Mouse (Mus musculus) hindbrain, embryonic 11.5 days (tissue): ENCODE results near the gene Syne1. TPM values are rescaled to one million over a fixed set of nuclear protein-coding genes. Genes with fewer than 3 reads are reported as not detected.
"Not testable (repeated sequence)": the region's sequence is repeated elsewhere in the genome, so short reads cannot be mapped to it uniquely, and the experiment has no call there.

ENCODE experiments used
- ATAC-seq: fragments of 200-750 bp; cut with Nextera tagmentation; 2 replicates; pipeline ENCODE4 v1.8.0; 2017; ENCODE audit warnings: mild to moderate bottlenecking, moderate TSS enrichment, moderate library complexity; ENCODE audit not compliant: low FRiP score
- DNase-seq: peaks from one replicate; pipeline ENCODE4 v3.0.0-alpha.2; 2015; ENCODE audit warnings: low spot score
- H3K27ac ChIP-seq: fragments of 300-500 bp; sonication (generic); 2 replicates; pipeline ENCODE4 v1.5.1; 2014; ENCODE audit warnings: mild to moderate bottlenecking, low read depth, low read length
- H3K27me3 ChIP-seq: fragments of 300-500 bp; sonication (generic); 2 replicates; pipeline ENCODE4 v1.6.1; 2014; ENCODE audit warnings: mild to moderate bottlenecking, low read length, moderate library complexity, mixed read lengths; ENCODE audit not compliant: control insufficient read depth, insufficient read depth
- H3K36me3 ChIP-seq: fragments of 300-500 bp; sonication (generic); 2 replicates; pipeline ENCODE4 v1.6.1; 2014; ENCODE audit warnings: mild to moderate bottlenecking, low read length, moderate library complexity, mixed read lengths; ENCODE audit not compliant: control insufficient read depth, insufficient read depth
- H3K4me1 ChIP-seq: fragments of 300-500 bp; sonication (generic); replicated peaks from 2 replicates; pipeline ENCODE4 v1.6.1; 2014; ENCODE audit warnings: low read length, mixed read lengths; ENCODE audit not compliant: control insufficient read depth, insufficient read depth
- H3K4me2 ChIP-seq: fragments of 300-500 bp; sonication (generic); replicated peaks from 2 replicates; pipeline ENCODE4 v1.6.1; 2014; ENCODE audit warnings: mild to moderate bottlenecking, low read depth, low read length
- H3K4me3 ChIP-seq: fragments of 300-500 bp; sonication (generic); 2 replicates; pipeline ENCODE4 v1.5.1; 2014; ENCODE audit warnings: low read depth, low read length
- H3K9ac ChIP-seq: fragments of 300-500 bp; sonication (generic); 2 replicates; pipeline ENCODE4 v1.6.1; 2014; ENCODE audit warnings: low read depth, low read length
- H3K9me3 ChIP-seq: fragments of 300-500 bp; sonication (generic); 2 replicates; pipeline ENCODE4 v1.6.1; 2016; ENCODE audit warnings: low read length; ENCODE audit not compliant: control insufficient read depth
- WGBS: fragments of 180-500 bp; shearing (Covaris S2); extraction: QIAGEN DNeasy Blood & Tissue Kit; methylation state at CpG from one replicate; pipeline ENCODE4 v1.1.7; 2014; 5-methylcytosine and 5-hydroxymethylcytosine counted together
- polyA plus RNA-seq: library from polyadenylated mRNA; unstranded; fragments of >200 nt; fragmentation: Nextera tagmentation; extraction: Ambion mirVana; gene quantifications from 2 replicates; pipeline ENCODE4 v1.2.1, GENCODE M21; 2014

Gene Syne1
- polyA plus RNA-seq, 1 experiment from 2014 or later = 6.3 TPM

DNA sequence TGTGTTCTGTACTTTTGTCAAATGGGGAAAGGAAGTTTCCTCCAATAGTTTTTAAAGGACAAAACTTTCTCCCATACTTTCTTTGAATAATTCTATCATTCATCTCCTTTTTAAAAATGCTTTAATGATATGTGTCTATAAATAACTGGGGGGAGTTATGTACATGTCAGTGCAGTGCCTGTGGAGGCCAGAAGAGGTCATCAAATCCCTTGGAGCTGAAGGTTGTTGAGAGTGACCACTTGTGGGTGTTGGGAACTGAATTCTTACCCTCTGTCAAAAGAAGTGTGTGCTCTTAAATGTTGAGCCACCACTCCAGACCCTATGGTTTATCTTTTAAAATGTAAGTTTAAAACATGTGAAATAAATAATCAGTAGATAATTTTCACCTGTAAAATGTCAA, 39.0 kb downstream of the Syne1 start:
- Histone ChIP-seq H3K27me3 (no peaks in the 10 kb centered on the region), H3K4me3 (no peak overlapping the region), H3K9ac (no peak overlapping the region), H3K4me2 (no peak overlapping the region), H3K36me3 (no peaks in the 10 kb centered on the region), H3K9me3 (no peaks in the 10 kb centered on the region), H3K4me1 (no peaks in the 10 kb centered on the region), H3K27ac (no peak overlapping the region)
- DNase-seq = no peak
- no peak for ATAC-seq

DNA sequence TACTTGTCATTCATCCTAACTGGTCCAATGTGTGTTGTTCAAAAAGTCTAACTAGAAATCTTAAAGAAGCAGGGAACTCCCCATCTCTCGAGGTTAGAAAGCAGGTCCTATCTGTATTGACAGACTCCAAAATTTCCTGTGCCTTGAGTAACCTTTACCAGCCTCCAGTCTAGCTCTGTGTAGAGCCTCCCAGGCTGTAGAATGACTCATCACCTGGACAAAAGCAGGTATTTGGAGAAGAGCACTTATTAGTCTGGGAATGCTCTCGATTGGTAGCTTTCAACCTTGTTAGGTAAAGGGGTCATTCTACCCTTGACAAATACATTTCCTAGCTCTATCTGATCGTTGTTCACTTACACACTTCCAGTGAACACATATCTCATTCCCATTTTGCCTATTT, 39.9 kb downstream of the Syne1 start:
- no peak for ATAC-seq
- no peak overlapping the region for H3K4me3 ChIP-seq
- 83% methylated on average over 3 of the region's 3 CpGs for WGBS

DNA sequence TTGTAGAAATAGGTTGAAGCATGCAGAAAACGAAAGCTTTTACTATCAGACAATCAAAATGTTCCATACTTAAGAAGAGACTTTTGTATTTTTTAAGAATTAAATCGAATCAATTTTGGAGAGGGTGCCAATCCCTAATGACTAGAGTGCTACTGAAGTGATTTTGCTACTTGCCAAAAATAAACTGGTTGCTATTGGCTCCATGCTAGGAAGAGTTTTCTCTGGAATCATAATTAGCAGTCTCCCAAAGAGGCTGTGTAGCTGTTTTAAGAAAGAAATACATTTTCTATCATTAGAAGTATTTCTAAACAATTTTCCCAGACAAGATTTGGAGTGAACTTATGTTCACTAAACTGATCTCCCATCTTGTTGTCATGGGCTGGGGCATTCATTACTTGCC, 43.8 kb downstream of the Syne1 start:
- ATAC-seq (no peak), DNase-seq (no peak)
- Histone ChIP-seq H3K4me2 (no peak overlapping the region), H3K27me3 (no peaks in the 10 kb centered on the region), H3K36me3 (no peaks in the 10 kb centered on the region), H3K9me3 (no peaks in the 10 kb centered on the region), H3K9ac (no peak overlapping the region), H3K4me1 (no peaks in the 10 kb centered on the region), H3K4me3 (no peak overlapping the region), H3K27ac (no peak overlapping the region)
- 87% methylated on average over 2 of the region's 2 CpGs for WGBS

More for the DNA sequence above, 39.9 kb downstream of the Syne1 start:
- Histone ChIP-seq H3K9ac (no peak overlapping the region), H3K27me3 (no peaks in the 10 kb centered on the region), H3K9me3 (no peaks in the 10 kb centered on the region), H3K36me3 (no peaks in the 10 kb centered on the region), H3K4me2 (no peak overlapping the region), H3K27ac (no peak overlapping the region), H3K4me1 (no peaks in the 10 kb centered on the region)
- DNase-seq = no peak

DNA sequence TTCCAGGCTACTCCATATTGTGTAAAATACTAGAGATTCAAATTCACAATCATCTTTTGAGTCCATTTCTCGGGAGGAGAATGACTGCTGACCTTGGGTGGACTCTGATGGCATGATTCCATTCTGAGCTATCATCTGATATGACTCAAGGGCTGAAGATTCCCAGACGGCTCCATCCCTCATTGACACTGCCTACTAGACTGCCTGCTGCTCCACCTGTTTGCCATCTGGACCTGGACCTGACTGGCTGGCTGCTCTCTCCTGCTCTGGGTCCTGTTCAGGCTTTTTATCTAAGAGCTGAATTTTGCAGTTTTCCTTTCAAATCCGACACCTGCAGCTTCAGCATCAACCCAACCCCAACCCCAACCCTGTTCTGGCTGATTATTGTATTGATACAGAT, 46.5 kb downstream of the Syne1 start:
- DNase-seq = no peak
- no peak overlapping the region for H3K9ac ChIP-seq
- WGBS = 64% methylated on average over 3 of the region's 3 CpGs
- H3K27me3 ChIP-seq = no peaks in the 10 kb centered on the region
- no peaks in the 10 kb centered on the region for H3K36me3 ChIP-seq
- H3K4me2 ChIP-seq = no peak overlapping the region
- no peak overlapping the region for H3K4me3 ChIP-seq
- no peak for ATAC-seq
- no peak overlapping the region for H3K27ac ChIP-seq
- H3K4me1 ChIP-seq = no peaks in the 10 kb centered on the region
- H3K9me3 ChIP-seq = no peaks in the 10 kb centered on the region

DNA sequence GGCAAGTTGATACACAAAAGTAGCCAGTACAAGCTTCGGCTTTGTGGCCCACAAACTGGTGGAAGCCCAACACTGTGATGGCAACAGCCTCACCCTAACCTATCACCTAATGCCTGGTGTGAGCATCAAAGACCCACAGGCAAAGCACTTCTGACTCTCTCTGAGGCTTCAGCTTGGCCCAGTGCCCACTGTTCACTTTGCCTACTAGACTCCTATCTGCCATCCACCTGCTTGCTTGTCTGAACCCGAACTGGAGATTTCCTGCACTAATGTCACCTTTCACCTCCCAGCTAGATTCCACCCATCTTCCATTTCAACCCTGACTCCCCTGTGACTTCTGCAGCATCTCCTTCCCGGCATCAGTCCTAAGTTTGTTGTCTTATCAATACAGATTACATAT, 47.4 kb downstream of the Syne1 start:
- no peak for DNase-seq
- Histone ChIP-seq H3K9me3 (no peaks in the 10 kb centered on the region), H3K4me3 (no peak overlapping the region), H3K27ac (no peak overlapping the region), H3K27me3 (no peaks in the 10 kb centered on the region), H3K4me1 (no peaks in the 10 kb centered on the region), H3K4me2 (no peak overlapping the region), H3K36me3 (no peaks in the 10 kb centered on the region), H3K9ac (no peak overlapping the region)
- WGBS = 83% methylated on average over 3 of the region's 3 CpGs
- no peak for ATAC-seq

DNA sequence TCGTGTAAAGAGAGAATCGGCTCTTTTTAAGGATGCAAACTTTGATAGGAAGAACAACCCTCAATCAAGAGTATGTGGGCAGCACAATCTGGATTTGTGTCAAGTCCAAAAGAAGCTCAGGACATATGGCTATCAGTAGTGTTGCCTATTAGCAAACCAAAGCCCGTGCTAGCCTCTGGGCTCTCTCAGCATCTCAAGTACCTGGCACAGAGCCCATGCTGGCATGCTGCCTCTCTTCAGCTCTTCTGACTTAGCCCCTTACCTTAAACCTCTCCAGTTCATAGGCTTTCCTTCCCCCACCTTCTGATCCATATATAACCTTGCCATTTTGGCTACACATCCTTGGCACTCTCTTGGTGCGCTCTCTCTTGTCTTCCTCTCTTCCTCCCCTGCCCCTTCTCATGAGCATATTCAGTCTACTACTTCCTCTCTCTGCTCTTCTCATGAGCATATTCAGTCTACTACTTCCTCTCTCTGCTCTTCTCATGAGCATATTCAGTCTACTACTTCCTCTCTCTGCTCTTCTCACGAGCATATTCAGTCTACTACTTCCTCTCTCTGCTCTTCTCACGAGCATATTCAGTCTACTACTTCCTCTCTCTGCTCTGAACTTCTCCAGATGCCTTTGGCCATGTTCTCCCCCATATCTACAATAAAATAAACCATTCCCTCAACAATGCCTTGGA, 51.5 kb downstream of the Syne1 start:
- not testable (repeated sequence) for DNase-seq, H3K4me1 ChIP-seq, H3K4me3 ChIP-seq, H3K36me3 ChIP-seq, H3K9ac ChIP-seq, H3K27me3 ChIP-seq, H3K27ac ChIP-seq, ATAC-seq, H3K9me3 ChIP-seq, H3K4me2 ChIP-seq
- 85% methylated on average over 6 of the region's 6 CpGs for WGBS

DNA sequence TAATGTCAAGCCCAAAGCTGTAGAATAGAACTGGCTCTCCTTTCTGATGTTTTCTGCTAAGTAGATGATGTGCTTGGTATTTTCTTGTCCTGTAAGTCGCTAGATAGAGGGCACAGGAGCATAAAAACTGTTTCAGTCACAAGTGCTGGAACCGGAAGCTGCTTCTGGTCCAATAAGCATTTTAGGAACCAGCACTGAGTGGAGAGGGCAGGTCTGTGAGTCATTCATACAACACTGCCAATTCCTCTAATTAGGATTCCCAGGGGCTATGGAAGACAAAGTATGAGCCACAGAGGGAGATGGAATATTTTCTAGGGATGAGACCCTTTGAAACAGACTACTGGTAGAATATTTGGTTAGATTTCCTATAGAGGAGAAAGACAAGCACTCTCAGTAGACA, 53.4 kb downstream of the Syne1 start:
- H3K36me3 ChIP-seq = no peaks in the 10 kb centered on the region
- no peak for DNase-seq
- no peaks in the 10 kb centered on the region for H3K9me3 ChIP-seq
- no peak for ATAC-seq
- H3K4me3 ChIP-seq = no peak overlapping the region
- no peak overlapping the region for H3K9ac ChIP-seq
- no peaks in the 10 kb centered on the region for H3K4me1 ChIP-seq
- no peak overlapping the region for H3K4me2 ChIP-seq
- no peaks in the 10 kb centered on the region for H3K27me3 ChIP-seq
- no peak overlapping the region for H3K27ac ChIP-seq
- WGBS = 79% methylated on average over 2 of the region's 2 CpGs

DNA sequence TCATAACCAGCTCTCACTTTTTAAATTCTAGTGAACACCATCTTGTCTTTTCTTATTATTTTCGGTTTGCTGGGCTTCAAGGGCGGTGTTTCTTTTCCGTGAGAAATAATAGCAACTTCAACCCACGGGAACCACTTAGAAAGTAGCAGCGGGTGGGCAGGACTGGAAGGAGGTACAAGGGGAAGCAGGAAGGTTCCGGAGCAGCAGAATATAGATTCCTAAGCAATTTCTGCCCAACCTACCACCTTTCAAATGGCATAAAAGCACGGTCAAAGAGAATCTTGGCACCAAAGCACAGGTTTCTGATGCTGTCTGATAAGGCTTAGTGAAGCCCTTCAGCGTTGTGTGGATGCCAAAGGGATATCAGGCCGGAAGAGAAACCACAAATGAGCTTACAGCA, 60.2 kb downstream of the Syne1 start:
- no peak overlapping the region for H3K9ac ChIP-seq
- 90% methylated on average over 9 of the region's 9 CpGs for WGBS
- H3K36me3 ChIP-seq = no peaks in the 10 kb centered on the region
- DNase-seq (no peak), ATAC-seq (no peak)
- no peaks in the 10 kb centered on the region for H3K9me3 ChIP-seq
- no peaks in the 10 kb centered on the region for H3K27me3 ChIP-seq
- no peak overlapping the region for H3K4me2 ChIP-seq
- H3K4me1 ChIP-seq = no peaks in the 10 kb centered on the region
- H3K27ac ChIP-seq = no peak overlapping the region
- no peak overlapping the region for H3K4me3 ChIP-seq

DNA sequence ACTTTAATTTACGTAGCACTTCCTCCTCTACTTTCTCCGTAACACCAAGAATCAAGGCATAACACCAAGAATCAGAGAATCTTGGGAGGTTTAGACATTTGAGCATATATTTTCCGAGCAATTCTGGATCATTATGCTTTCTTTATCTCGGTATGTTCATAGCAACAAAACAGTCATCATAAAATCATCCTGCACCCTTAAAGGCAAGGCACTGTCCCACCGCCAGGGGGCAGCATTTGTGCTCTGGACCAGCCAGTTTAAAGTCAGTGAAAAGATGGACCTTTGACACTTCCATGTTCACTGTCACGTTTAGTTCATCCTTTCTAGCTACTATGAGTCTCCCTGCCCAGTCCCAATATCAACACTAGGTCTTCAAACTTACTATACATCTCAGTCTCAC, 61.3 kb downstream of the Syne1 start:
- H3K4me2 ChIP-seq = no peak overlapping the region
- no peak overlapping the region for H3K4me3 ChIP-seq
- H3K4me1 ChIP-seq = no peaks in the 10 kb centered on the region
- no peak overlapping the region for H3K9ac ChIP-seq
- ATAC-seq (no peak), DNase-seq (peak; percentile 25)
- H3K27ac ChIP-seq = no peak overlapping the region
- no peaks in the 10 kb centered on the region for H3K36me3 ChIP-seq
- H3K27me3 ChIP-seq = no peaks in the 10 kb centered on the region
- WGBS = 59% methylated on average over 6 of the region's 6 CpGs
- no peaks in the 10 kb centered on the region for H3K9me3 ChIP-seq
